Mouse (Mus musculus) neutrophil, adult 5-6 weeks (primary cell): ENCODE results near the gene Spcs2. TPM values are rescaled to one million over a fixed set of nuclear protein-coding genes. Genes with fewer than 3 reads are reported as not detected.
"Not testable (repeated sequence)": the region's sequence is repeated elsewhere in the genome, so short reads cannot be mapped to it uniquely, and the experiment has no call there.

Source experiments
- ATAC-seq: fragments of 151-379, 151-347 bp; 2 replicates; pipeline ENCODE4 v1.8.0; 2017; ENCODE audit warnings: mild to moderate bottlenecking, moderate TSS enrichment; ENCODE audit not compliant: insufficient number of reproducible peaks, poor library complexity, low FRiP score, severe bottlenecking; ENCODE audit errors: extremely low read depth
- total RNA-seq: library from RNA; stranded (forward); fragments of 200-1000 nt; gene quantifications from 2 replicates; pipeline ENCODE4 v1.2.3, GENCODE M21; 2017

Gene Spcs2
- total RNA-seq, 1 experiment from 2014 or later = 76.8 TPM

DNA sequence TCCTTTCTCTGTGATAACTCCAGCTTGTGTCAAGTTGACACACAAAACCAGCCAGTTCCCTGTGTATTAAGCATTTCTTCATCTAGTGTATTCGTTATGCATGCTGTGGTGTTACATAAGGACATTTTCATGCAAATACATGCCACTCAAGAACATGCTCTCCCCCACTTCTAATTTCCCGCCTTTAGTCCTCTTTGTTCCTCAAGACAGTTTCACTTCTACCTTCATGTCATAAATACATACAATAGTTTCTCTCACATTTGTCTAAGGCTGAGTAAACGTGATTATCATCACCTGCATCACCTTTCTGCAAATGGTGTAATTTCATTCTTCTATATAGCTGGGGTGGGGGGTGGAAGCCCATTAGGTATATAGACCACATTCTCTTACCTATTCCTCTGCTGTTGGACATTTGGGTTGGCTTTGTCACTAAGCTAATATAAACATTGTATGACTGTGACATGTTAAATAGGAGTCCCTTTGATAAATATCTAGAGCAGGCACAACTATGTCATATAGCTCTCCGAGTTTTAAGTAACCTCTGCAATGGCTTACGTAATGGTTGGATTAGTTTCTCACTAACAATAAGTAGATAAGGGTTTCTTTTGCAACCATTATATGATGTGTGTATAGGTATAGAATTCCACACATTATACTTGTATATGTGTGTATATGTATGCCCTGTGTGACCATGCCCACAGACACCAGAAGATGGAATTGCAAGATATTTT lies 30.0 kb downstream of the Spcs2 start:
- ATAC-seq = no peak

DNA sequence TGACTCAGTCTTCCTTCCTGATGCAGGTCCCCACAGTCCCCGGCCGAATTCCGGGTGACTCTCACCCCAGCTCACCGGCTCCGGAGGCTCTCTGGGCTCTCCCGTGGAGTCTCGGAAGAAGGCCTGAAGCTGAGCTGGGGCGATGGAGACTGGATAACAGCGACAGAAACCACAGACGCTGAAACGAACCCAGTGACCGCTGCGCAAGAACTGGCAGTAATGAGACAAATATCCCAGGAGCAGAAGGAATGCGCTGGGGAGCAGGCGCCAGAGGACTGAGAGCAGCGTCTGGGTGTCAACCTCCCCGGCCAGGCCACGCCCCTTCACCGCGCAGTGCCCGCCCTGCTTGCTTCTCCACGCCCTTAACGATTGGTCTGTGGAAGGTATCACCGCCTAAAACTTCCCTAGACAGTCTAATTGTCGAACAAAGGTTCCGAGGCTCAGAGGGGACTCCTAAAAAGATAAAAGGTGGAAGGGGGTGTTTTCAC lies 35.1 kb downstream of the Spcs2 start, which contains the start of gene Neu3:
Neu3 (minus strand) TSS at position 335 of the 488 bp plus-strand sequence.
- peak; percentile 93 for ATAC-seq

DNA sequence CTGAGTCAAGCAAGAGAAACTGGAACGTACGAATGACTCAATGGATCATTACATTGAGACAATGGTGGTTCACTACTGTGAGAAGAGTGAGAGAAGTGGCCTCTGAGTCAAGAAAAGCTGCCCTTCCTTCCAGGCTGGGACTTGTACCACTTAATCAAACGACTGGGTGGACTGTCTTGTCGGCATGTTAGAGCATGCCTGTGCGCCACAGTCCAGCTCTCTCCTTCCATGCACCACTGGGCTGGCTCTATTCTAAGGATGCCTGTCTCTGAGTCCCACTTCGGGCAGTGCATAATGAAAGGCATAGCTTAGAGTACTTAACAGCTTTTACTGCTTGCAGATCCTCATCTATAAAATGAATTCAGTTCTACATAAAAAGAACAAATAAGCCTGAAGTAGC lies 37.2 kb downstream of the Spcs2 start:
- ATAC-seq = no peak

DNA sequence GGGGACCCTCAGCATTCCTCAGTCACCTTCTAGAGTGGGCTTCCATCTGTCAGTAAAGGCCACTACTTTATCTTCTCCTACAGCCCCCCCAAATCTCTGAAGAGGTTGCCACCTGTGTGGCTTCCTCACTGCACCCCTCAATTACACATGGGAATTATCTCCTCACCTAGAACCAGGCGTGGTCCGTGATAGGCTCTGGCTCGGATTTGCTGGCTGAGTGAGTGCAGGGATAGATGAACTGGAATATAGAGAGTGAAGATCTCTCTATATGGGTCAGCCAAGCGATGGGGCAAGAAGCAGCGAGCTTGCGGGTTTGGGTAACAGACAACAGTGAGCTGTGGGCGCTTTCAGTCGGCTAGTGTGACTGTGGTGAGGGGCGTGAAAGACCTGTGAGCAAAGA lies 37.8 kb downstream of the Spcs2 start:
- no peak for ATAC-seq

DNA sequence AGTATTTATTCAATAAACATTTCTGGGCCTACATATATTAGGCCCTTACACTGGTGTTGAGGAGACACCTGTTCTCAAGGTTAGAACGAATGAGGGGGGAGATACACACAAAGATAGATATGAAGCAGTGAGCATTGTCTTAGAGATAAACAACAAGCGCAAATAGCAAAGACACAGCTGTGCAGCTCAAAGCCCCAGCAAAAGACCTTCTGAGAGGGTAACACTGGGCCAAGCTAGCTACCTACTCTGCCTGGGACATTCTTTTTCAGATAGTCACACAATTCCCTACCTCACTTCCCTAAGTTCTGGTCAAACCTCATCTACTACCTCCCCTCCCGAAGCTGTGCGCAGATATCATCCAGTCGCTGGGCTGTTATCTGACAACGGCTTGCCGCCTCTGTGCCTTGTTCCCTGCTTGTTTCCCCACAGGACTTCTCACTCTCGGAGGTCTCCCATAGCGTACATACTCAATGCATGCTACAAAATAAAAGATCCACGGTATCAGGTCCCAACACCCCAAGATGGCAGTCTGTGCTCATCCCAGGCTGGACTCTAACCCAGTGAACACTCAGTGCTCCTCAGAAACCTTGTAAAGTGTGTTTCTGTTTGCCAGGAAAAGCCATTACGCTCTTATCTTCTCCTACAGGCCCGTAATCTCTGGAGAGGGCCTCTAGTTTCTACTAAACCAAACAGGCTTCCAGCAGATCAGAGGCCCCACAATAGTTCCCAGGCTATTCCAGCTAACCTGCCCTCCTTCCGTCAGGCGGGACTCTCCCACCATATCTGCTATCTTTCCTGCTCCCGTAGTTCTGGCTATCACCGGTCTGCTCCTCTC lies 38.4 kb downstream of the Spcs2 start:
- no peak for ATAC-seq

DNA sequence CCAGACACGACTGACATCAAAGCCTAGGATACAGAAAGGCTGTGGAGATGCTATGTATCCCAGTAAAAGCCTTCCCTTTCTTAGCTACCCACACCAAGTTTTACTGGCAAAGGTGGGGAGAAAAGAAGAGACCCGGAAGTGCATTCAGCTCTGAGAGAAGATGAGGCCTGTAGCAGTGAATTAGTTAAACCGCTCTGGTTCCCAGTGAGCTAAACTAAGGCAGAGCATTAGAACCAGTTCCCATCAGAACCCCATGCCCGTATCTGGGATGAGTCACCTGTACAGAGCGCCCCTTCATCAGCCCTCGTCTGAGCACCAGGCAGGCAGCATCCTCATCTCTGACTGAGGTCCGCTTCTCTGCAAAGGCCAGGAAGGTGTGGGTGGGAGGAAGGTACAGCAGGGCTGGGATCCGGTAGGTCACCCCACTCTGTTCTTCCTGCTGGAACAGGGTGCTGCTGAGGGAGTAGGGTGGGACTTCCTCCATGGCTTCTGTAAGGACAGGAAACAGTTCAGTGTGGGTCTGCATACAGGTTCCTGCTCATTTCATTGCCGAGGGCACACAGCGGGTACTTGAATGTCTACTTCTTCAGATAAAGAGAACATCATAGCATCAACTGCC lies 40.1 kb downstream of the Spcs2 start:
- ATAC-seq = no peak

DNA sequence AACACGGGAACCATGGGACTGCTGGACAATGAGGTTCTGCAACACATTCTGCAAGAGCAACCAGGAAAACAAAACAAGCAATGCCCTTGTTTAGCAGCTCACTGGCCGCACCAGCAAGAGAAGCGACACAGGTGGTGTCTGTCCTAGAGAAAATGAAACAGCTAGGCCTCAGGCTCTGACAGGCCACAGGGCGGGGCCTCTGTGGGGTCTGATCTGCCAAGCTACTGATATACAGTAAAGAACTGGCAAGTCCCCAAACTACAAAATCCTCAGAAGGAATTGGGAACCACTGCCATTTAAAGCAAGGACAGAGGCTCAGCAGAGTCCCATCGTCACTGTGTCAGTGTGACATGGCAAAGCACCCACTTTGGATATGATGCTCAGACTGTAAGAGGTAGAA lies 40.8 kb downstream of the Spcs2 start:
- no peak for ATAC-seq

DNA sequence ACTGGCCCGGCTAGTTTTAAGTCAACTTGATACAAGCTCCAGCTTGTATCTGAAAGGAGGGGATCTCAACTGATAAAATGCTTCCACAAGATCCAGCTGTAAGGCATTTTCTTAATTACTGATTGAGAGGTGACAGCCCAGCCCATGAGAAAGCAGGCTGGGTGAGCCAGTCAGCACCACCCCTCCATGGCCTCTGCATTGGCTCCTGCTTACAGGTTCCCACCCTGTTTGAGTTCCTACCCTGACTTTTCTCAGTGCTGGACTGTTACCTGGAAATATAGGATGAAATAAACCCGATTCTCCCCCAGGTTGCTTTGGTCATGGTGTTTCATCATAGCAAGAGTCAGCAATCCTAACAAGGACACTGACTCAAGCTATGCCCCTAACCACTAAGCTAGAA lies 41.3 kb downstream of the Spcs2 start:
- ATAC-seq = no peak

DNA sequence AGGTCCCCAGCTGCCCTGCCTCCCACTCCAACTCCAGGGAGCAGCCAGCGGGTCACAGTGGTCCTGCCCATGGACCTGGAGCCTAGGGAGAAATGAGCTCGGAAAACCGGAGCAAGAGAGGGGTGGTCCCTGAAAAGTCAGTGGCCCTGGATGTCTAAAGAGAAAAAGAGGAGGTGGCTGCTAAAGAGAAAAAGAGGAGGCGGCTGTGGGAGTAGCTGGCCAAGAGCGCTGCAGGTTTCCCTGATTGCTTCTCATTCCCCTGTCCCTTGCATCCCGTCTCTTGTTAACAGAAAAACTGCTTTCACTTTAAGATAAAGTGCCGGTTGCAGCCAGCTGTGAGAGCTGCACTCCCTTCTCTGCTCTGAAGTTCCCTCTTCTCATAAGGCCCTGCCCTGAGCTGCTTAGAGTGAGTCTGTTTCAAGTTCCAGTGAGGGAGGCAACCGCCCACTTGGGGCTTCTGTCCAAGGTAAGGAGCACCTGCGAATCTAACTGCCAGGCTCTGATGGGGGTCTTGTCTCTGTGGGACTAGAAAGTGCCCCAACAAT lies 45.0 kb downstream of the Spcs2 start:
- not testable (repeated sequence) for ATAC-seq

DNA sequence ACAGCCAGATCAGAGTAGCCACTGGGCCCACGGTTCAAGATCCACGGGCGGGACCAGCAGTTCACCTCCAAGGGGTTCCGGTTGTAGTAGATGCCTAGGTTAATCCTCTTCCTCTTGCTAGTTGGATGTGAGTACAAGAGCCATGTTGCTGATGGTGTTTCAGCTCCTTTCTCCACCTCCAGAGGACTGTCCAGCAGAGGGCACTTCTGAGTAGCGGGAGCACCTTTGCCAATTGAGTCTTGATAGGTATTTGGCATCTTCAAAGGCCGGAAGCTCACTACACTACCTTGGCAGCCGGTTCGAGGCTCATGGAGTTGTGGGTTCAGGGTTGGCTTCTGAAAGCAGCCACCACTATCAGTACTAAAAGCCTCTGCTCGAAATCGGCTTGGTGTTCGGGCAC lies 49.9 kb downstream of the Spcs2 start:
- ATAC-seq = 0 out of 2 replicates have a peak, but pooled peaks have one; percentile 9

DNA sequence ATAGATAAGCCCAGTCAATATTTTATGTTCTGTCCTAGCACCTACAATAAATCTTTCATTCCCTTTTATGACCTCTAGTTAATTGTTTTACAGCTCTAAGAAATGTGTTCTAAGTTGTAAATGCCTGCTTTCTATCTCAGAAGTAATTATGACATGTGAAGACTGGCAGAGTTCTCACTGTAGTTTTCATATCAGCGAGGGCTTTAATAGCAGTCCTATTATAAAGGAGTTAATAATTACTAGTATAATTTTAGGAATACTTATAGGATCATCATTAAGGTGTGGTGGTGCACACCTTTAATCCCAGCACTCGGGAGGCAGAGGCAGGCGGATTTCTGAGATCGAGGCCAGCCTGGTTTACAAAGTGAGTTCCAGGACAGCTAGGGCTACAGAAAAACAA lies 51.6 kb downstream of the Spcs2 start:
- ATAC-seq = no peak

DNA sequence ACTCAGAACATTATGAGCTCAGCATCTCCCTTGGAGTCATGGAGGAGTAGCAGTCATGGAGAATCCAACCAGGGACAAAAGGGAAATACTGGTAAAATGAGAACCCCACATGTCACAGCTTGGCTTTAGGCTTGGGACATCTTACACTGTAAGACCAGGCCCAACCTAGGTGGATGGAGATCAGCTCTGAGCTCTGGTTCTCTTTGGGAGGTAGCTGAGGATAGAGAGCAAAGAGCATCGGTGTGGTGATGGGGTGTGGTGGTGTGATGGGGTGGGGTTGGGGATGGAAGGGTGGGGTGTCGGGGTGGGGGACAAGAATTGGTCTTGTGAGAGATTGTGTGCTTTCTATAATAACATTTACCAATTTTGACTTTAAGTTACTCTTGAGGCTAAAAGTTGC lies 52.4 kb downstream of the Spcs2 start:
- ATAC-seq = no peak

DNA sequence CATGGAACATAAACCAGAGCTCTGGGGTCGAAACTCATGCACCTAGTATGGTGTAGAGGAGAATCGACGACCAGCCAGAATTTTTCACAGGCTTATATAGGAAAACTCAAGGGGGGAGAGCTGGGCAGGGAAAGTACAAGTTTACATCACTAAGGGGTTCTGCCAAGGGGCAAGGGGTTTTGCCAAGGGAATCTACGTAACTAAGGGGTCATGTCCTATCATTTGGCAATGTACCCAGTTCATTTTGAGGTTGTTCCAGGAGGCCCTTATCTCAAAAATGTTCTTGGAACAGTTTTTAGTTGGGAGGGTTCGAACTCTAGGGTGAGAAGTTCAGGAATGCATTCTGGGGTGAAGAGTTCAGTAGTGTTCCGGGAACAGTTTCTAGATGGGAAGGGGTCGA lies 56.2 kb downstream of the Spcs2 start:
- not testable (repeated sequence) for ATAC-seq

DNA sequence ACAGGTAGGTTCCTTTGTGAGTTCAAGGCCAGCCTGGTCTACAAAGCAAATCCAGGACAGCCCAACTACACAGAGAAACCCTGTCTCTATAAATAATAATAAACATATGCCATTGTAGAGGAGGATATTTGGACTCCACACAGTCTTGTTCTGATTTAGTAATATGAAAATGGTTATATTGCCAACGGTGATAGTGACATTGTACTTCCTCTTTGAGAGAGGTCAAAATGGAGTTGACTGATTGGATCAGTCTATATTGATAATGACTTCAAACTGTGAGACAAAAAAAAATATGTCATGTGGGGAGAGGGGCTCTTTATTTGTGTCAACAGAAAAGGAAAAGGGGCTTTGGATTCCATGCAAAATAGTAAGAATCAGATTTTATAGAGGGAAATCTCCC lies 57.9 kb downstream of the Spcs2 start:
- no peak for ATAC-seq

DNA sequence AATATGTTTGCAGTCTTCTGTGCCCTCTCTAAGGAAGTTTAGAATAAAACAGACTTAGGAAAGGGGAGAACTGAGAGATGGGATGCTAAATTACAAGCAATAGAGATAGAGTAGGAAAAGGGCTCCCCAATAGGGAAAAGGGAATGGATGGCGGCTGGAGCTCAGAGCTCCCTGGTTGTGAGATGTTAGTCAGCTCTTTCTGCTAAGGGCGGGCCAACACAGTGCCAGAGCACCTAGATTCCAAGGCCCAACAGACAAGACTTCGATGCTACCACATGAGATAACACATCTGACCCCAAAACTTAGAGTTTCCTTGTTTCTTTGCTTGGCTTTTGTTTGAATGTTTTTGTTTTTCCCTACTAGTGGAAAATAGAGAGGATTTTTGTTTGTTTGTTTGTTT lies 59.2 kb downstream of the Spcs2 start:
- ATAC-seq = not testable (repeated sequence)

DNA sequence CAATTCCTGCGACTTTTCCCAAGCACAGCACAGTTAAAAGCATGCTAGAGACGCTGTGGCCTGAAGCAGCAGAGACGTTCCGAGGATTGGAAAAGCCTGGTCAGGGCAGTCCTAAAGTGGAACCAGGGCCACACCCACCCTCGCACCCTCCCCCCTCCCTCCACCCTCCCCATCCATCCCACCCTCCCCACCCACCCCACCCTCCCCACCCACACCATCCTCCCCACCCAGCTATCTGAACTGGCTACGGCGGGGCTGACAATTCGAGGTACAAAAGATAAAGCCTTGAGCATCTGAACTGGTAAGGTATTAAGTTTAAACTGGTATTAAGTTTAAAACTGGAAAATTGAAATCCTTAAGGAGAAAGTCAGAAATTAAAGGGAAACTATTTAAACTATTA lies 59.7 kb downstream of the Spcs2 start:
- ATAC-seq = no peak

DNA sequence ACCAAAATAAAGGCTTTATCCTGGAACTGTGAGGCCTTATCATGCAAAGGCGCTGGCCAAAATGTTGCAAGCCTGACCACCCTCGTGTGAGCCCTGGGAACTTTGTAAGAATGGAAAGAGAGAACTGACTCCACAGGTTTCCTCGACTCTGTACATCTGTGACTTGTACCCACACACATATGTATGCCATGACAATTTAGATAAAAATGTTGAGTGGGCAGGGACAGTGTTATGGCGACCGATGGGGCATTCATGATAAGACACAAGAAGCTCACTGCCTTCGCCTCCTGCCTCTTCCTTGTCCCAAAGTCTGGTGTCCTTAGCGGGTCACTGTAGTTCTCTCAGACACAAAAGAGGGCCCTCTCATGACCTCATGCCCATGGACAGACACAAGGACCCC lies 64.1 kb downstream of the Spcs2 start:
- ATAC-seq = no peak

DNA sequence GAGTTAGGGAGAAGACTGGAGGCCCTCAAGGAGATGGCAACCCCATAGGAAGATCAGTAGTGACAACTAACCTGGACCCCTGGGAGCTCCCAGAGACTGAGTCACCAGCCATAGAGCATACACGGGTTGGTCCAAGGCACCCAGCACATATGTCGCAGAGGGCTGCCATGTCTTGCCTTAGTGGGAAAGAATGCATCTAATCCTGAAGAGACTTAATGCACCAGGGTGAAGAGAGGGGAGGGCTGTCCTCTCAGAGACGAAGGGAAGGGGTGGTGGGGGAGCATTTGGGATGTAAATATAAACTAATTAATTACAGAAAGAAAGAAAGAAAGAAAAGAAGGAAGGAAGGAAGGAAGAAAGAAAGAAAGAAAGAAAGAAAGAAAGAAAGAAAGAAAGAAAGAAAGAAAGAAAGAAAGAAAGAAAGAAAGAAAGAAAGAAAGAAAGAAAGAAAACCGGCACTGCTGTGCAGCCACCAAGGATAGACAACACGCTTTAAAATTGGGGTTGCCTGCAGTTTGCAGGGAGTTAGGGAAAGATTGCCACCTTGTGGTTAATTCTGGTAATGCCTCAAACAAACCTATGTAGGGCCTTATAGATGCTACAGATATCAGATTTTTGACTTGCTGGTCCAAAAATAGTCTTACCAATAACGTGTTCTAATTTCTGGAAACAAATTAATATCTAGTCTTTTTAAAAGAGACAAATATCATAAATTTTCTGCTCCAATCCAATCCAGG lies 65.2 kb downstream of the Spcs2 start:
- ATAC-seq = peak; percentile 49; the same call in 1 of the 2 replicates

DNA sequence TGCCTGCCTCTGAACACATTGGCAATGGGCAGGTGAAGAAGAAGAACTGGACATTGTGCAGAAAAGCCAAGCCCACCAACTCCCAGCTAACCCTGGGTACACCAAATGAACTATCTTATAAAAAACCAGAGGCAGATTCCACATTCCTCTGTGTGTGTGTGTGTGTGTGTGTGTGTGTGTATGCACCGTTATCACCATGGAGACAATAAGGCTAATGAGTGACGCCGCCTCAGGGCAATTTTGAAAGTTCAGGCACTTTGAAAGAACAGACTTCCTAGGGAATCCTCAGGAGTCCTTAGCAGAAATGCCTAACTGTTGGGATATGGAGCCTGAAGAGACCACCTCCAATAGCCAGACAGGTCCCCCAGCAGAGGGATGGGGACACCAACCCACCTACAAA lies 66.0 kb downstream of the Spcs2 start:
- ATAC-seq = no peak
